Mouse (Mus musculus) kidney, adult 11 months (tissue): Measurements from ENCODE around the gene Zfp619.
"Not testable (repeated sequence)": the region's sequence is repeated elsewhere in the genome, so short reads cannot be mapped to it uniquely, and the experiment has no call there.

Experiments used
- DNase-seq: peaks from one replicate; pipeline ENCODE4 v3.0.0; 2022

The Zfp619 gene

GRCm38 (mm10) chr7:39517616-39518177 is at the start of gene Zfp619:
Gene Zfp619, plus strand, starts transcription at chr7:39517766.
- peak; percentile 95 for DNase-seq

GRCm38 (mm10) chr7:39479013-39479412 is 38.6 kb upstream of the Zfp619 start:
- no peak for DNase-seq

DNA sequence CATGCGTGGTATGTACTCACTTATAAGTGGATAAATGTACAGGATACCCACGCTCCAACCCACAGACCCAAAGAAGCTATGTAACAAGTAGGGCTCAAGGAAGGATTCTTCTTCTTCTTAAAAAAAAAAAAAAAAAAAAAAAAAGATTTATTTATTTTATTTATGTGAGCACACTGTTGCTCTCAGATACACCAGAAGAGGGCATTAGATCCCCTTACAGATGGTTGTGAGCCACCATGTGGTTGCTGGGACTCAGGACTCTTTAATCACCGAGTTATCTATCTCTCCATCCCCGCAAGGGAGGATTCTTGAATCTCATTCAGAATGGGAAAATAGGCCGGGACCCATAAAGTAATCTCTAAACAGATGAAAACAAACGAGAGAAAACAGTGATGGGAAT is 33.2 kb upstream of the Zfp619 start:
- no peak for DNase-seq

- DNase-seq: no peak
Measured at GRCm38 (mm10) chr7:39487159-39487853, 30.3 kb upstream of the Zfp619 start.

GRCm38 (mm10) chr7:39487854-39488205 is 29.7 kb upstream of the Zfp619 start:
- DNase-seq: no peak

GRCm38 (mm10) chr7:39494646-39495045 is 22.9 kb upstream of the Zfp619 start:
- no peak for DNase-seq

DNA sequence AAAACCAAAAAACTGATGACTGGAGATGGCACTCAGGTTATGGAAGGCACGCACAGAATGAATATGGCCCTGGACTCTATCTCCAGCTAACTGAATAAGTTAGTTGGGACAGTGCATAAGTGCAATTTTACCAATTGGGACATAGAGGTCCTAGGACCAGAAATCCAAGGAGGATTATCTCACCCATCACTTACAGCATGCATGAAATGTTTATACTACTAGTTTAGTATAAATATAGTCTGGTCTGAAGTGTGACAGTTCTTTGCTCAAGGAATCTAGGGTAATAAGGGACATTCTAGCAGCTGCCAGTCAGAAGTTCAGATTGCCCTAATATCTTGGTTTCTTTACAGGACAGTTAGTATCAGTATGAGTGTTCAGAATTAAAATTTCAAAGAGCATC is 13.5 kb upstream of the Zfp619 start:
- no peak for DNase-seq

DNA sequence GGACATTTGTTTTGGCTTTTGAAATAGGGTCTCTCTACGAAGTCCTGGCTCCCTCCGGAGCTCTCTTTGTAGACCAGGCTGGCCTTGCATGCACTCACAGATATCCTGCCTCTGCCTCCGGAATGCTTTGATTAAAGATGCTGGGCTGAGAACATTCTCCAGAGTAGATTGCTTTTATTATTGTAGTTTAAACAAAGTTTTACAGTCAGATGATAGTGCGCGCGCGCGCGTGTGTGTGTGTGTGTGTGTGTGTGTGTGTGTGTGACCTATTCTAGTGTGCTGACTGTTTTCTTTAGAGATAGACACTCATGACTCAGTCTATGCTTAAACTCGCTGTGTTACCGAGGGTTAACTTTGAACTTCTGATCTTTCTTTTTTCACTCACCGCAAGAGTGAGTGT is 796 bp downstream of the Zfp619 start:
- no peak for DNase-seq

GRCm38 (mm10) chr7:39523703-39524424 is 6.3 kb downstream of the Zfp619 start:
- no peak for DNase-seq

DNA sequence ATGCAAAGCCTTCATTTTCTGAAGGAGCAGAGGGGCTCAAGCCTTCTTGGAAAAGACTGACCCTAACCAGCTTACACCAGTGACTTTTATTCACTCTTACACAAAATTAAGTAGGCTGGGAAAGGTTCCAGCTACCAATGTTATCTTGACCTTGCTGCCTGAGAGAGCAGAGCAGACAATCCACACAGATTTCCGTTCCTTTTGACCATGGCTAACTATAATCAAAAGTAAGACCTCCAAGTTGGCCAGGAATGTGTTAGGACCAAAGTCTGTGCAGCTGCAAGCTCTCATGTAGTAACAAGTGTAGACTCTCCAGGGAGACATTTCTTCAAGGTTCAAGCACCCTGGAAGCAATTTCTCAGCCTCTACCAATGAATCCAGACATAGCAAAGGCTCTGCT is 25.6 kb downstream of the Zfp619 start:
- peak; percentile 22 for DNase-seq

GRCm38 (mm10) chr7:39544242-39545111 is 26.9 kb downstream of the Zfp619 start:
- peak; percentile 85 for DNase-seq

DNA sequence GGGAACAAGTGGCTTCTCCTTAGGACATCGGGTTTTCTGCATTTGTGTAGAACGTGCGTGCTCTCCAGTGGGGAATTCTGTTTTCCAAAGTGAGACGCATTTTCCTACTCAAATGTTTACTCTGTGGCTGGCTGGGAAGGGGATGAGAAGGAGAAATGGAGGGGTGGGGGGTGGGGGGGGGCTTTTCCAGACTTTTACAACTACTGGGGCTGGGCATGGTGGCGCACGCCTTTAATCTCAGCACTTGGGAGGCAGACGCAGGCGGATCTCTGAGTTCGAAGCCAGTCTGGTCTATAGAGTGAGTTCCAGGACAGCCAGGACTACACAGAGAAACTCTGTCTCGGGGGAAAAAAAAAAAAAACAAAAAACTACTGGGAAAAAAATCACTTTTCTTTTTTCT is 27.6 kb downstream of the Zfp619 start:
- DNase-seq: no peak

- peak; percentile 64 for DNase-seq
Measured at GRCm38 (mm10) chr7:39549336-39549735, 31.8 kb downstream of the Zfp619 start.

DNA sequence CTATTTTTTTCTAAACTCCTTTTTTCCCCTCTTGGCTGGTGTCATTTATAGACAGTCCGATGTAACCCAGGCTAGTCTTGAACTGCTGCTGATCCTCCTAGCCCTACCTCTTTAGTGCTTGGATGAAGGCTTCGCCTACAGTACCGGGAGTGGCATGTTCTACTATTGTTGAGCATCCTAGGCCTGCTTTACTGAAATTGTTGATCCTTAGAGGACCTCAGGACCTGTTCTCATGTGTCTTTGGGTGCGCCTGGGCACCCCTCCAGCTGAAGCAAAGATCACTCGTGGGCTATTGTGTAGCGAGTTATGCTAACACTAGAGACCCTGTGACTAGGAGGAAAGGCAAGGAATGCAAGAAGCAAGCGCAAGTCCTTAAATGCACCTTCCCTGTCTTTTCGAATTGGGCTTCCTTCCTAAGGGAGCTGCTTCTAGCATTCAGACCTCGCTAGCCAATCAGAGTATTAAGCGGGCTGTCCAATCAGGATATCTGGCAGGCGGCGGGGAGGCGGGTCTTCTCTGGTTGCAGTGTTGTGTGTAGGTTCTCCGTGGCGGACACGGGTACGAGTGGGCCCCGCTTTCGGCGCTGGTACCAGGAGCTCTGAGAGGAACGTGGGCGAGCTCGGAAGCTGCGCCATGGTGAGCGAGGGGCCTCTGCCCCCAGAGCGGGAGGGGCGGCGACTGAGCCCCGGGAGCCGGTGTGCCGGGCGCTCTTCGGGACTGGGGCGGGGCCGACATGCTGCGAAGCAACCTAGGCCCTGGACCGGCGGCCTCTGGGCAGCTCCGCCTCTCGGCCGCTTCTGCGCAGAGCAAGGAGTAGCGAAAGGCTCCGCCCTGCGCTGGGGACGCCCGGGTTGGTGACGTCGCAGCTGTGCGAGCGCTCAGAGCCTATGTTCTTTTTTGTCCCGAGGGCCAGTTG is 34.7 kb downstream of the Zfp619 start:
- peak; percentile 97 for DNase-seq

- no peak for DNase-seq
Measured at GRCm38 (mm10) chr7:39552993-39553392, 35.4 kb downstream of the Zfp619 start.

DNA sequence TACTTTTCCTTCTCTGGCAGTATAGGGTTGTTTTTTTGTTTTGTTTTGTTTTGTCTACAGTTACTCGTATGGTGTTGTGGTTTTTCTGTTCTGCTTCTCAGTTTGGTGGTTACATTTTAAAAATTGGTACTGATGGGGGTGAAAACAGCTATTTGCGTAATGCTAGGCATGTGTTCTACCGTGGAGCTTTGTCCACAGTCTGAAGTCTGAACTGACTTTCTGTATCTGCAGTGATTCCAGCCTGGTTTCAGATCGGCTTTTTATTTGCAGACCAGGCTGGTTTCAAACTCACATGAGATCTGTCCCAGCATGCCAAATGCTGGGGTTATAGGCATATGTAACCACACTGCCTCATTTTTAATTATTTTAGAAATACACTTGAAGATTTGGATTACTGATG is 36.3 kb downstream of the Zfp619 start:
- no peak for DNase-seq

GRCm38 (mm10) chr7:39580066-39580465 is 62.5 kb downstream of the Zfp619 start:
- DNase-seq: no peak

DNA sequence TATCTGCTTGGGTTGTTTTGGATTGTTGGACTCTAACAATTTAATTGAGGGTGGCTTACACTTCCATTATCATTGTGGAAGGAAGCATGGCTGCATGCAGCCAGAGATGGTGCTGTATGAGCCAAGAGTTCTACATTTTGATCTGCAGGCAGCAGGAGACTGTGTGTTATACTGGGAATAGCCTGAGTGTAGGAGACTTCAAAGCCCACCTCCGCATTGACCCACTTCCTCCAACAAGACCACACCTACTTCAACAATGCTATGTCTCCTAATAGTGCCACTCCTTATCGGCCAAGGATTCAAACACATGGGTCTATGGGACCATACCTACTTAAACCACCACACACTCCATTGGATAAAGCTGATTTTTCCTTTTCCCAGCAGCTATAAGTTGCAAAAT is 63.0 kb downstream of the Zfp619 start:
- no peak for DNase-seq

DNA sequence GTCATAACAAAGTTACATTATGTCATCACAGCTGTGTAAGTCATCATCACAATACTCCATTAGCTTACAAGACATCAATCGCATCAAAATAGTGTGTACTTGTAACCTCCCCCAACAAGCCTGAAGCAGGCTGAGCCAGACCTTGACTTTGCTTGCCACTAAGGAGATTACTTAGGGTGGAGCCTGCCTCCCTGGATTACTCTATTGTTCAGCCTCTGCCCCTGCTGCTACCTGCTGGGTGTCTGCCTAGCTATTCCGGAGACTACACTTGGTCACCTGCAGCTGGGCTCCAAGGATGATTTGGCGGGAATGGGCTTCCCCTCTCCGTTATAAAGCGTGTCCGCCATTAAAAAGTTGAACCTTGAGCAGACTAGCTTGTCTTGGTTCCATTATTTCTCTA is 69.3 kb downstream of the Zfp619 start:
- DNase-seq: not testable (repeated sequence)

DNA sequence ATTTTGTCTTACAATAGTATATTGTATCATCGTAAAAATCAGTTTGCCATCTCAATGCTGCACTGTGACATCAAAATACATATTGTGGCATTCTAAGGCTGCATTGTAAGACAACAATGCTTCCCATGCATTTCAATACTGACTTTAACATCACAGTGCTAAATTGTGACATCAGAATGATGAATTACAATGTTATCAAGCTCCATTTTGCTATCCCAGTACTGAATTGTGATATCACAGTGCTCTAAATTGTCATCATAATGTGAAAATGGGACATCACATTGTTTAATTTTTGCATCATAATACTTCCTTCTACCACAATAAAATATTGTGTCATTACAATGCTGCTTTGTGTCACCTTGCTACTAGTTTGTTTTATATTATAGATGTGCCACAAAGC is 70.5 kb downstream of the Zfp619 start:
- no peak for DNase-seq

DNA sequence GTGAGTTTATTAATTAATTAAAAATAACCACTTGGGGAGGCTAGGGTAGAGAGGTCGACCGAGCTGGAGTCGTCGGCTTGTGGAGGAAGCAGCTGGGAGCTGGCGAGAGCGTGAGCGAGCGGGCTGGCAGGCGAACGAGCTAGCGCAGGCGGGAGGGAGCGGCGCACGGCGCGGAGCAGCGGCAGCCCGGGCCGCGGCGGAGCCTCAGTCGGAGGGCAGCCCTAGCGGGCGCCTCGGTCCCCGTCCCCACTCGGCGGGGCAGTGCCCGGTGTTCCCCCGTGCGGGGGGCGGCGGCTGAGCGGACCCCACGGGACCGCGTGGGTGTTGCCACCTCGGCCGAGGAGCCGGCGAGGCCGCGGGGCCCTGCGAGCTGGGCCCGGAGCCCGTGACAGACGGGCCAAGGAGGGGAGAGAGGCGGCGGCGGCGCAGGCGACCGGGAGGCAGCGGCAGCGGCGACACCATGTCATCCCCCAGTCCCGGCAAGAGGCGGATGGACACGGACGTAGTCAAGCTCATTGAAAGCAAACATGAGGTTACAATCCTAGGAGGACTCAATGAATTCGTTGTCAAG is 71.0 kb downstream of the Zfp619 start:
- not testable (repeated sequence) for DNase-seq

DNA sequence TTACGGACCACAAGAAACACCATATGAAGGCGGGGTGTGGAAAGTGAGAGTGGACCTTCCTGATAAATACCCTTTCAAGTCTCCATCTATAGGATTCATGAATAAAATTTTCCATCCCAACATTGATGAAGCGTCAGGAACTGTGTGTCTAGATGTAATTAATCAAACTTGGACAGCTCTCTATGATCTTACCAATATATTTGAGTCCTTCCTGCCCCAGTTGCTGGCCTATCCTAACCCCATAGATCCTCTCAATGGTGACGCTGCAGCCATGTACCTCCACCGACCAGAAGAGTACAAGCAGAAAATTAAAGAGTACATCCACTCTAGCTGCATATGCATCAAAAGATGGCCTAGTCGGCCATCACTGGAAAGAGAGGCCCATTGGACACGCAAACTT is 71.5 kb downstream of the Zfp619 start:
- DNase-seq: not testable (repeated sequence)
